Mouse (Mus musculus): ENCODE data around the gene Marcksl1. TPM values are rescaled to one million over a fixed set of nuclear protein-coding genes. Genes with fewer than 3 reads are reported as not detected.
A peak's percentile ranks its signal among the peaks of the same experiment; 100 is the strongest.

The Marcksl1 gene
- polyA plus RNA-seq, 1 experiment, result 26.5 TPM

- Histone ChIP-seq H3K27ac (ENCODE audit: insufficient read depth, low read depth, low read length) (no peak overlapping the region), H3K36me3 (ENCODE audit: control insufficient read depth, insufficient read depth, low read length) (no peaks in the 10 kb centered on the region), H3K4me3 (ENCODE audit: insufficient read depth, low read depth, low read length) (no peak overlapping the region), H3K4me1 (ENCODE audit: control insufficient read depth, insufficient read depth, low read length) (no peaks in the 10 kb centered on the region; the same call in 1 of the 2 replicates), H3K27me3 (replicated peaks; ENCODE audit: control insufficient read depth, insufficient read depth, low read length) (no peaks in the 10 kb centered on the region)
- no peak for TF ChIP-seq CTCF (conservative IDR thresholded peaks at IDR 0.05; ENCODE audit: insufficient read depth, insufficient read length, low read depth, low read length)
- TF ChIP-seq POLR2A (IDR thresholded peaks at IDR 0.05; ENCODE audit: low read depth, low read length), result no peak
- no peak for DNase-seq
- 63% methylated on average over 9 of the region's 9 CpGs for WGBS
Observed at GRCm38 (mm10) chr4:129502327-129502888, 11.0 kb upstream of the Marcksl1 start.

- Histone ChIP-seq H3K36me3 (ENCODE audit: control insufficient read depth, insufficient read depth, low read length) (no peaks in the 10 kb centered on the region), H3K27ac (ENCODE audit: insufficient read depth, low read depth, low read length) (no peak overlapping the region), H3K4me1 (ENCODE audit: control insufficient read depth, insufficient read depth, low read length) (no peaks in the 10 kb centered on the region; the same call in 1 of the 2 replicates), H3K4me3 (ENCODE audit: insufficient read depth, low read depth, low read length) (no peak overlapping the region), H3K27me3 (replicated peaks; ENCODE audit: control insufficient read depth, insufficient read depth, low read length) (no peaks in the 10 kb centered on the region)
- DNase-seq, result peak; percentile 53
- WGBS, result 63% methylated on average over 11 of the region's 11 CpGs
- TF ChIP-seq POLR2A (IDR thresholded peaks at IDR 0.05; ENCODE audit: low read depth, low read length) (no peak), CTCF (conservative IDR thresholded peaks at IDR 0.05; ENCODE audit: insufficient read depth, insufficient read length, low read depth, low read length) (no peak)
Observed at GRCm38 (mm10) chr4:129502901-129503444, 10.4 kb upstream of the Marcksl1 start.

DNA sequence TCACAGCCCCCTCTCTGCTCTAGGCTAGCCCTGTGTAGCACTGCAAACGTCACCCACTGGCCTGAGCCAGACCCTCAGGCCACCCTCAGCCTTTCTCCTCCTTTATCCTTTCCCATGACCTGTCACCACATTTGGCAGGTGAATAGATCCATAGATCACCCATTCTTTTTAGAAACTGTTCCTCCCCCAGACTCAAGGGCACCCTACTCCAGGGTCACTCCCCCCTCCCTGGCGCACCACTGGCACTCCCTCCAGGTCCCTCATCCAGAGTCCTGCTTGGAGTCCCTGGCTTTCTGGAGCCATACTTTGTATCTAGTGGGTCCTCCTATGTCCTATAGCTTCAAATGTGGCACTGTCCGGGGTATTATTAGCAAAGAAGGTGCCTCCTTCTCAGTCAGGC lies 7.9 kb upstream of the Marcksl1 start:
- H3K27me3 ChIP-seq (replicated peaks; ENCODE audit: control insufficient read depth, insufficient read depth, low read length), result no peaks in the 10 kb centered on the region
- no peak overlapping the region for H3K27ac ChIP-seq (ENCODE audit: insufficient read depth, low read depth, low read length)
- H3K36me3 ChIP-seq (ENCODE audit: control insufficient read depth, insufficient read depth, low read length), result no peaks in the 10 kb centered on the region
- DNase-seq, result no peak
- no peak for TF ChIP-seq CTCF (conservative IDR thresholded peaks at IDR 0.05; ENCODE audit: insufficient read depth, insufficient read length, low read depth, low read length)
- no peak for TF ChIP-seq POLR2A (IDR thresholded peaks at IDR 0.05; ENCODE audit: low read depth, low read length)
- WGBS, result 91% methylated on average over 3 of the region's 3 CpGs
- no peaks in the 10 kb centered on the region; the same call in 1 of the 2 replicates for H3K4me1 ChIP-seq (ENCODE audit: control insufficient read depth, insufficient read depth, low read length)
- no peak overlapping the region for H3K4me3 ChIP-seq (ENCODE audit: insufficient read depth, low read depth, low read length)

- no peak for DNase-seq
- WGBS, result 69% methylated on average over 9 of the region's 10 CpGs
Observed at GRCm38 (mm10) chr4:129507434-129508236, 5.7 kb upstream of the Marcksl1 start.

DNA sequence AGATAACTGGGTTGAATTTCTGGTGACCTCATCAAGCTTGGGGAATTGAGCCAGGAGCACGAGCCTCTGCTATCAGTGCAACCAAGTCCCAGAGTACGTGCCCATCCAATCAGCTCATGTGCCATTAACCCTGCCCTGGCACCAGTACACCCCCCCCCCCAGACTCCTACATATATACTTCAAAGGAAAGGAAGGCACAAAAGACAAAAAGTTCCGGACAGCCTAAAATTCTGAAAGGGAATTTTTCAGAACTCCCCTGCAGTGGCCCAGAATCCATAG lies 5.2 kb upstream of the Marcksl1 start:
- Histone ChIP-seq H3K4me1 (ENCODE audit: control insufficient read depth, insufficient read depth, low read length) (no peaks in the 10 kb centered on the region), H3K27ac (ENCODE audit: insufficient read depth, low read depth, low read length) (no peak overlapping the region), H3K27me3 (replicated peaks; ENCODE audit: control insufficient read depth, insufficient read depth, low read length) (no peaks in the 10 kb centered on the region), H3K36me3 (ENCODE audit: control insufficient read depth, insufficient read depth, low read length) (no peaks in the 10 kb centered on the region), H3K4me3 (ENCODE audit: insufficient read depth, low read depth, low read length) (no peak overlapping the region)
- TF ChIP-seq POLR2A (IDR thresholded peaks at IDR 0.05; ENCODE audit: low read depth, low read length) (no peak), CTCF (conservative IDR thresholded peaks at IDR 0.05; ENCODE audit: insufficient read depth, insufficient read length, low read depth, low read length) (no peak)
- DNase-seq, result no peak
- 62% methylated on average over 3 of the region's 3 CpGs for WGBS

More at GRCm38 (mm10) chr4:129507434-129508236, 5.7 kb upstream of the Marcksl1 start:
- Histone ChIP-seq H3K4me3 (ENCODE audit: insufficient read depth, low read depth, low read length) (no peak overlapping the region), H3K36me3 (ENCODE audit: control insufficient read depth, insufficient read depth, low read length) (no peaks in the 10 kb centered on the region), H3K27me3 (replicated peaks; ENCODE audit: control insufficient read depth, insufficient read depth, low read length) (no peaks in the 10 kb centered on the region), H3K4me1 (ENCODE audit: control insufficient read depth, insufficient read depth, low read length) (no peaks in the 10 kb centered on the region), H3K27ac (ENCODE audit: insufficient read depth, low read depth, low read length) (no peak overlapping the region)
- TF ChIP-seq POLR2A (IDR thresholded peaks at IDR 0.05; ENCODE audit: low read depth, low read length), result no peak
- no peak for TF ChIP-seq CTCF (conservative IDR thresholded peaks at IDR 0.05; ENCODE audit: insufficient read depth, insufficient read length, low read depth, low read length)

DNA sequence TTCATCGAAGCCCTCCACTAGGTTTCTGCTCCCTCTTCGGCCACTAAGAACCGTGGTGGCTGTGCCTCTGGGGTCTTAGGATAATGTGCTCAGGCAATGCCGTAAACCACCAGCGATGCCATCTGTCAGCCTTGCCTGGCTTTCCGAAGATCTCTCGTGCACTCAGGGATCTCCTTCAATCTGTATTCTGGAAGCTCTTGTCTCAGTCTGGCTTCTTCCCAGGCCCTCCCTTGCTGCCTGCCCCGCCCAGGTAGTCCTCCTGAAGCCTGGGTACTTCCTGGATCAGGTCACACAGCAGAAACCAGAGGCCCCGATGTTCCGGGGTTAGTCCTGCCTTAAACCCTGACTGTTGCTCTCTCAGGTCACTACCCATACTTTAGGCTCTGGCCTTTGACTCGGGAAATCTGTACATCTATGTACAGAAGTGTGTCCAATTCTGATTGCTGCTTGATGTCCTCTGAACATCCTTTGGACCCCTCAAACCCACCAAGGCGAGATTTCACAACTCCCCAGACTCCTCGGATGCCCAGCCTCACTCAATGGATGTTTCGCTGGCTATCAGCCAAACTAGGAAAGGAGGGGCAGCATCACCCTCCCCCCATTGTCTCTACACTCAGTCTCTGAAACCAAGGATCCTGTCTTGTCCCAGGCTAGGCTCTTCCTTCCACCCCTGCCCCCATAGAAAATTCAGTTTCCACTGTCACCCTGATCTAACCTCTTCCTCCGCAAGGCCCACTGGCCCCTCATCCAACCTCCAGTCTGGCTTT lies 4.4 kb upstream of the Marcksl1 start:
- WGBS, result 57% methylated on average over 15 of the region's 15 CpGs
- Histone ChIP-seq H3K36me3 (ENCODE audit: control insufficient read depth, insufficient read depth, low read length) (no peaks in the 10 kb centered on the region), H3K27ac (ENCODE audit: insufficient read depth, low read depth, low read length) (no peak overlapping the region), H3K4me3 (ENCODE audit: insufficient read depth, low read depth, low read length) (no peak overlapping the region), H3K4me1 (ENCODE audit: control insufficient read depth, insufficient read depth, low read length) (no peaks in the 10 kb centered on the region), H3K27me3 (replicated peaks; ENCODE audit: control insufficient read depth, insufficient read depth, low read length) (no peaks in the 10 kb centered on the region)
- no peak for TF ChIP-seq POLR2A (IDR thresholded peaks at IDR 0.05; ENCODE audit: low read depth, low read length)
- TF ChIP-seq CTCF (conservative IDR thresholded peaks at IDR 0.05; ENCODE audit: insufficient read depth, insufficient read length, low read depth, low read length), result no peak
- peak; percentile 52 for DNase-seq
